8 mouse cellular contexts compared by ENCODE assay signal in the genomic region with DNA sequence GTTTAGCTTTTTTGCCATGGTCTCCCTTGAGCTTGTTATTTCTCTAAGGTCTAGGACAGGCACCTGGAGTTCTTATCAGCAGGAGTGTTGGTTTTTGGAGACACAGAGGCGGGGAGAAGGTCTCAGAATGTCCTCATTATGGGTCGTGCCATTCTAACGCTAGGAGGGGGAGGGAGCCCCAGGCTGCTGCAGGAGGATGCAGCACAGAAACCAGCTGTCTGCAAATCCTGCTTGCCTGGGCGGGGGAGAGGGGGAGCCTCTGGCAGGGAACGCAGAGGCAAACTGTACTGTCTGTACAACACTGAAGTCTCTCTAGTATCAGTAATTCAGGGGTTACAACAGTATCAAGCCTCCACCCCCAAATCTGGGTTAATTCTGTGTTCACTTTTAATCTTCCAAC.
A peak's percentile ranks its signal among the peaks of the same experiment; 100 is the strongest.
DNase-seq lines count a peak whose midpoint lies in the region; ATAC-seq lines count a peak whose summit lies in the region.

No protein-coding gene starts in this region.

- H3K4me1 ChIP-seq in heart, embryonic 11.5 days (ENCODE audit: control insufficient read depth, insufficient read depth, low read length) = peaks cover under 1% of the 10 kb centered on the region; the same call in 1 of the 2 replicates
- H3K4me1 ChIP-seq in midbrain, embryonic 10.5 days = peaks cover 17% of the 10 kb centered on the region
- H3K4me1 ChIP-seq in midbrain, embryonic 11.5 days (ENCODE audit: control insufficient read depth, insufficient read depth, low read length) = peaks cover 6% of the 10 kb centered on the region
- H3K4me1 ChIP-seq in midbrain, embryonic 12.5 days = peaks cover 8% of the 10 kb centered on the region

- no peaks in the 10 kb centered on the region for H3K9me3 ChIP-seq in heart, embryonic 11.5 days (replicated peaks; ENCODE audit: control insufficient read depth, low read length)
- no peaks in the 10 kb centered on the region for H3K9me3 ChIP-seq in midbrain, embryonic 10.5 days (replicated peaks)
- H3K9me3 ChIP-seq in midbrain, embryonic 11.5 days (ENCODE audit: control insufficient read depth, low read length) = no peaks in the 10 kb centered on the region
- H3K9me3 ChIP-seq in midbrain, embryonic 12.5 days = no peaks in the 10 kb centered on the region

- no peak for ATAC-seq in heart, embryonic 11.5 days (replicated peaks; ENCODE audit: insufficient number of reproducible peaks, low FRiP score, low TSS enrichment)
- ATAC-seq in midbrain, embryonic 11.5 days (ENCODE audit: low FRiP score) = no peak
- peak; percentile 54; the same call in 1 of the 2 replicates for ATAC-seq in midbrain, embryonic 12.5 days (ENCODE audit: low FRiP score, low read depth)

- H3K36me3 ChIP-seq in heart, embryonic 11.5 days (ENCODE audit: control insufficient read depth, insufficient read depth, low read length) = no peaks in the 10 kb centered on the region
- no peaks in the 10 kb centered on the region for H3K36me3 ChIP-seq in midbrain, embryonic 10.5 days
- H3K36me3 ChIP-seq in midbrain, embryonic 11.5 days (ENCODE audit: control insufficient read depth, insufficient read depth, low read length) = no peaks in the 10 kb centered on the region
- no peaks in the 10 kb centered on the region for H3K36me3 ChIP-seq in midbrain, embryonic 12.5 days

- 0 out of 2 replicates have a peak overlapping the region, but pooled peaks have one; percentile 3 for H3K4me2 ChIP-seq in heart, embryonic 11.5 days
- no peak overlapping the region for H3K4me2 ChIP-seq in midbrain, embryonic 11.5 days
- 0 out of 2 replicates have a peak overlapping the region, but pooled peaks have one; percentile 9 for H3K4me2 ChIP-seq in midbrain, embryonic 12.5 days (replicated peaks)

- whole genome bisulfite sequencing in heart, embryonic 11.5 days (ENCODE audit: insufficient replicate concordance) = 1% methylated on average over 5 of the region's 5 CpGs
- WGBS in midbrain, embryonic 10.5 days = 5% methylated on average over 5 of the region's 5 CpGs
- WGBS in midbrain, embryonic 11.5 days = 10% methylated on average over 5 of the region's 5 CpGs
- WGBS in midbrain, embryonic 12.5 days = 3% methylated on average over 5 of the region's 5 CpGs

- H3K27me3 ChIP-seq in heart, embryonic 11.5 days (ENCODE audit: control insufficient read depth, insufficient read depth, low read length) = no peaks in the 10 kb centered on the region
- H3K27me3 ChIP-seq in midbrain, embryonic 10.5 days (ENCODE audit: low read depth, poor library complexity, severe bottlenecking) = no peaks in the 10 kb centered on the region
- no peaks in the 10 kb centered on the region for H3K27me3 ChIP-seq in midbrain, embryonic 11.5 days (ENCODE audit: control insufficient read depth, insufficient read depth, low read length)
- H3K27me3 ChIP-seq in midbrain, embryonic 12.5 days = no peaks in the 10 kb centered on the region

- no peak overlapping the region for H3K27ac ChIP-seq in heart, embryonic 11.5 days (ENCODE audit: low read depth, low read length)
- H3K27ac ChIP-seq in midbrain, embryonic 10.5 days (replicated peaks) = no peak overlapping the region
- no peak overlapping the region for H3K27ac ChIP-seq in midbrain, embryonic 11.5 days (ENCODE audit: low read depth, low read length)
- H3K27ac ChIP-seq in midbrain, embryonic 12.5 days (replicated peaks) = no peak overlapping the region

- DNase-seq in heart, postnatal 4 days = no peak
- peak; percentile 14 for DNase-seq in midbrain, embryonic 10.5 days (ENCODE audit: low spot score)
- no peak for DNase-seq in midbrain, embryonic 11.5 days (ENCODE audit: low spot score, missing footprints)
- peak; percentile 71 for DNase-seq in thymus, postnatal 10 days (ENCODE audit: low spot score in 2 of 2)
- no peak for DNase-seq in gastrocnemius, adult 18-20 months (ENCODE audit: low spot score)
- no peak for DNase-seq in adrenal gland, adult (ENCODE audit: inconsistent age in 2 of 2, low spot score in 1 of 2)

- no peak overlapping the region for H3K9ac ChIP-seq in heart, embryonic 11.5 days (ENCODE audit: low read depth, low read length)
- H3K9ac ChIP-seq in midbrain, embryonic 11.5 days (ENCODE audit: low read length) = no peak overlapping the region
- H3K9ac ChIP-seq in midbrain, embryonic 12.5 days (replicated peaks) = no peak overlapping the region

- H3K4me3 ChIP-seq in heart, embryonic 11.5 days (ENCODE audit: low read depth, low read length) = no peak overlapping the region
- H3K4me3 ChIP-seq in midbrain, embryonic 10.5 days = no peak overlapping the region
- H3K4me3 ChIP-seq in midbrain, embryonic 11.5 days (ENCODE audit: low read depth, low read length) = no peak overlapping the region
- no peak overlapping the region for H3K4me3 ChIP-seq in midbrain, embryonic 12.5 days

Comparison
In these comparisons a context has a peak if more than half of its experiments do, and no peak if none do; other contexts are left out.
1. DNase-seq: peak in midbrain, embryonic 10.5 days (single experiment) and thymus, postnatal 10 days (2 of 2); none in heart, postnatal 4 days (single experiment), midbrain, embryonic 11.5 days (single experiment), gastrocnemius, adult 18-20 months (single experiment) and adrenal gland, adult (0 of 2).